Mouse (Mus musculus): ENCODE data around the gene Wnt3a. TPM values are rescaled to one million over a fixed set of nuclear protein-coding genes. Genes with fewer than 3 reads are reported as not detected.

The Wnt3a gene
- polyA plus RNA-seq, 1 experiment: 0.20 TPM

GRCm38 (mm10) chr11:59263870-59264563 lies 26.5 kb downstream of the Wnt3a start:
- no peak for DNase-seq (ENCODE audit: low read depth)

- DNase-seq (ENCODE audit: low read depth): no peak
These were observed 28.2 kb downstream of the Wnt3a start for GRCm38 (mm10) chr11:59262308-59262707.

- no peak for DNase-seq (ENCODE audit: low read depth)
These were observed 29.7 kb downstream of the Wnt3a start for GRCm38 (mm10) chr11:59260706-59261493.

- no peak for DNase-seq (ENCODE audit: low read depth)
These were observed 30.9 kb downstream of the Wnt3a start for GRCm38 (mm10) chr11:59259647-59260046.

- DNase-seq (ENCODE audit: low read depth): no peak
These were observed 42.5 kb downstream of the Wnt3a start for GRCm38 (mm10) chr11:59248101-59248500.

GRCm38 (mm10) chr11:59243856-59244255 lies 46.7 kb downstream of the Wnt3a start:
- no peak for DNase-seq (ENCODE audit: low read depth)

- no peak for DNase-seq (ENCODE audit: low read depth)
These were observed 48.7 kb downstream of the Wnt3a start for GRCm38 (mm10) chr11:59241841-59242240.

GRCm38 (mm10) chr11:59239796-59240195 lies 50.8 kb downstream of the Wnt3a start:
- no peak for DNase-seq (ENCODE audit: low read depth)

- DNase-seq (ENCODE audit: low read depth): no peak
These were observed 51.1 kb downstream of the Wnt3a start for GRCm38 (mm10) chr11:59239428-59239785.

- DNase-seq (ENCODE audit: low read depth): no peak
These were observed 51.8 kb downstream of the Wnt3a start for GRCm38 (mm10) chr11:59238525-59239427.

- DNase-seq (ENCODE audit: low read depth): no peak
These were observed 57.8 kb downstream of the Wnt3a start for GRCm38 (mm10) chr11:59232797-59233196.

- DNase-seq (ENCODE audit: low read depth): no peak
These were observed 60.3 kb downstream of the Wnt3a start for GRCm38 (mm10) chr11:59230144-59230760.

- no peak for DNase-seq (ENCODE audit: low read depth)
These were observed 62.2 kb downstream of the Wnt3a start, which contains the start of gene Arf1 for GRCm38 (mm10) chr11:59228122-59228953. Arf1 (minus strand) TSS chr11:59228270.

- DNase-seq (ENCODE audit: low read depth): no peak
These were observed 62.9 kb downstream of the Wnt3a start for GRCm38 (mm10) chr11:59227604-59228121.

GRCm38 (mm10) chr11:59226787-59227603 lies 63.6 kb downstream of the Wnt3a start:
- DNase-seq (ENCODE audit: low read depth): no peak

- no peak for DNase-seq (ENCODE audit: low read depth)
These were observed 64.3 kb downstream of the Wnt3a start for GRCm38 (mm10) chr11:59226251-59226650.

GRCm38 (mm10) chr11:59225167-59225566 lies 65.4 kb downstream of the Wnt3a start:
- no peak for DNase-seq (ENCODE audit: low read depth)

- DNase-seq (ENCODE audit: low read depth): no peak
These were observed 66.1 kb downstream of the Wnt3a start for GRCm38 (mm10) chr11:59224470-59224869.

- no peak for DNase-seq (ENCODE audit: low read depth)
These were observed 66.5 kb downstream of the Wnt3a start for GRCm38 (mm10) chr11:59224025-59224424.

GRCm38 (mm10) chr11:59222306-59222705 lies 68.2 kb downstream of the Wnt3a start:
- no peak for DNase-seq (ENCODE audit: low read depth)
